Mouse (Mus musculus): ENCODE measurements at regions not wholly inside any gene's neighbourhood (a gene's known extent, or its start where the extent isn't known, plus 50 kb on each side); places are given as distances from the start of the nearest gene placed in this dataset.

DNA sequence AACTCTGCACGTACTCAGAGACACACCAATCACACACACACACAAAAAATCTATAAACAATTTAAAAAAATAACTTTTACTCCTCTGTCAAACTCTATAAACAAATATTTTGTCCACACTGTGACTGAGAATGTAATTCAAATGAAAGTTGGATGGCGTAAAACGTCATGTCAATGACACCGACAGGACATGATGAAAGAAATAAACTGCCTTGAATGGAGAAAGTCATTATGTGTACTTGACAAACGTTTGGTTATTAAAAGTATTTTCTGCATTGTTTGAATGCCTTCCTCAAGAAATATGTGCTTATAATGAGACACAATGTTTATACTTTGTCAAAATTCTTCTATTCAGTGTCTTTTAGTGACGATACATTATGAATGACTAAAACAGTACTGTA, 1171.6 kb upstream of the Pcdh20 start:
- TF ChIP-seq POLR2A (IDR thresholded peaks at IDR 0.05; ENCODE audit: borderline replicate concordance, extremely low read depth, insufficient read depth, insufficient read length, poor library complexity, severe bottlenecking) (no peak), CTCF (IDR thresholded peaks at IDR 0.05; ENCODE audit: borderline replicate concordance, extremely low read depth, insufficient read depth, insufficient read length) (no peak)

Data from brain, embryonic 14.5 days (tissue).